Mouse (Mus musculus) right cerebral cortex, adult 18-20 months (tissue): ENCODE measurements at regions not wholly inside any gene's neighbourhood (a gene's known extent, or its start where the extent isn't known, plus 50 kb on each side); places are given as distances from the start of the nearest gene placed in this dataset.

Experiments used
- DNase-seq: peaks from one replicate; pipeline ENCODE4 v3.0.0; 2022; ENCODE audit warnings: mixed read lengths

GRCm38 (mm10) chr14:88633771-88634170 is 162.6 kb upstream of the Pcdh20 start:
- no peak for DNase-seq

GRCm38 (mm10) chr14:88595376-88595775 is 124.2 kb upstream of the Pcdh20 start:
- DNase-seq, result no peak

GRCm38 (mm10) chr14:88570053-88570452 is 98.9 kb upstream of the Pcdh20 start:
- DNase-seq, result no peak

GRCm38 (mm10) chr14:88567566-88567965 is 96.4 kb upstream of the Pcdh20 start:
- DNase-seq, result no peak

- DNase-seq, result peak; percentile 14
Observed at GRCm38 (mm10) chr14:88543601-88544000, 72.4 kb upstream of the Pcdh20 start.

GRCm38 (mm10) chr14:88542522-88542921 is 71.3 kb upstream of the Pcdh20 start:
- no peak for DNase-seq
